Mouse (Mus musculus) ES-E14 (cell line): Measurements from ENCODE around the gene Dnase2a. TPM values are rescaled to one million over a fixed set of nuclear protein-coding genes. Genes with fewer than 3 reads are reported as not detected.
A peak's percentile ranks its signal among the peaks of the same experiment; 100 is the strongest.

ENCODE experiments used
- DNase-seq: peaks from one replicate; pipeline ENCODE4 v3.0.0-alpha.2; 2013; ENCODE audit warnings: low read depth, low spot score
- H3K27ac ChIP-seq: 2 replicates; pipeline ENCODE4 v1.5.1; 2012; ENCODE audit warnings: low read depth, mild to moderate bottlenecking, low read length, moderate library complexity, mixed read lengths; ENCODE audit not compliant: poor library complexity, insufficient read depth, severe bottlenecking
- H3K36me3 ChIP-seq: 2 replicates; pipeline ENCODE4 v1.6.1; 2012; ENCODE audit warnings: mild to moderate bottlenecking, low read length, moderate library complexity, mixed read lengths; ENCODE audit not compliant: control insufficient read depth, poor library complexity, insufficient read depth, severe bottlenecking
- H3K4me1 ChIP-seq, 2 experiments: fragments of 150-350 bp in 1 of 2; sonication (generic) in 1 of 2; 2 replicates each; pipeline ENCODE4 v1.6.1; 2012; ENCODE audit warnings: low read length in 2 of 2, mild to moderate bottlenecking in 1 of 2, mixed read lengths in 1 of 2; ENCODE audit not compliant: control insufficient read depth in 2 of 2, insufficient read depth in 2 of 2, poor library complexity in 1 of 2
- H3K4me3 ChIP-seq, 2 experiments: fragments of 150-350 bp in 1 of 2; sonication (generic) in 1 of 2; 2 replicates each; pipeline ENCODE4 v1.5.1; 2012; ENCODE audit warnings: low read length in 2 of 2, low read depth in 1 of 2, mild to moderate bottlenecking in 1 of 2, mixed read lengths in 1 of 2; ENCODE audit not compliant: insufficient read depth in 1 of 2, poor library complexity in 1 of 2, severe bottlenecking in 1 of 2
- H3K9ac ChIP-seq: 2 replicates; pipeline ENCODE4 v1.6.1; 2012; ENCODE audit warnings: low read depth, mild to moderate bottlenecking, low read length, mixed read lengths; ENCODE audit not compliant: poor library complexity, insufficient read depth, severe bottlenecking
- H3K9me3 ChIP-seq: fragments of 150-350 bp; sonication (generic); 2 replicates; pipeline ENCODE4 v1.6.1; 2012; ENCODE audit warnings: low read depth, mild to moderate bottlenecking, low read length; ENCODE audit not compliant: control insufficient read depth, insufficient read depth
- CHD2 ChIP-seq: IDR thresholded peaks from 2 replicates; pipeline ENCODE4 v1.6.1; 2014; ENCODE audit warnings: mild to moderate bottlenecking, low read depth, low read length, inconsistent platforms
- HCFC1 ChIP-seq: IDR thresholded peaks from 2 replicates; pipeline ENCODE4 v1.6.1; 2012; ENCODE audit warnings: low read length, inconsistent platforms, borderline replicate concordance; ENCODE audit not compliant: insufficient read depth
- MAFK ChIP-seq: IDR thresholded peaks from 2 replicates; pipeline ENCODE4 v1.6.1; 2014; ENCODE audit warnings: mild to moderate bottlenecking, low read depth, low read length, inconsistent platforms; ENCODE audit not compliant: insufficient read depth
- ZC3H11A ChIP-seq: IDR thresholded peaks from 2 replicates; pipeline ENCODE4 v1.6.1; 2012; ENCODE audit warnings: low read depth, mild to moderate bottlenecking, inconsistent platforms, low read length, borderline replicate concordance
- ZNF384 ChIP-seq: IDR thresholded peaks from 2 replicates; pipeline ENCODE4 v1.6.1; 2012; ENCODE audit warnings: low read depth, low read length, inconsistent platforms
- in situ Hi-C, 2 experiments: fragments of 600-800 bp; cut with MboI; formaldehyde crosslinking; loops; one replicate each; pipeline ENCODE4 v1.15.1; 2025; ENCODE audit warnings: low sequenced_read_pairs in 2 of 2, inconsistent platforms in 1 of 2; ENCODE audit not compliant: unreplicated experiment in 2 of 2
- total RNA-seq: library from RNA; depleted of rRNA; stranded (reverse); fragments of 300-350 nt; gene quantifications from 2 replicates; pipeline ENCODE4 v1.2.3, GENCODE M21; 2012

Dnase2a gene
- total RNA-seq, 1 experiment = 23.7 TPM

GRCm38 (mm10) chr8:84921596-84921995 is 13.2 kb downstream of the Dnase2a start:
- Histone ChIP-seq H3K4me3 (no peak overlapping the region), H3K27ac (no peak overlapping the region), H3K9ac (no peak overlapping the region), H3K9me3 (no peaks in the 10 kb centered on the region), H3K36me3 (peaks cover 19% of the 10 kb centered on the region), H3K4me1 (peaks cover 3 to 14% of the 10 kb centered on the region in 2 experiments; a peak in 3 of 4 replicates)
- TF ChIP-seq ZC3H11A (no peak), MAFK (no peak), ZNF384 (no peak), HCFC1 (no peak), CHD2 (no peak)
- in situ Hi-C loops = no loop called here
- DNase-seq = no peak

- Histone ChIP-seq H3K9ac (no peak overlapping the region), H3K4me1 (peaks cover 0 to 7% of the 10 kb centered on the region in 2 experiments; a peak in 1 of 4 replicates), H3K27ac (no peak overlapping the region), H3K9me3 (no peaks in the 10 kb centered on the region), H3K36me3 (peaks cover 9% of the 10 kb centered on the region), H3K4me3 (no peak overlapping the region)
- in situ Hi-C loops = no loop called here
- TF ChIP-seq CHD2 (no peak), ZC3H11A (no peak), MAFK (no peak), ZNF384 (no peak), HCFC1 (no peak)
- DNase-seq = no peak
Measured at GRCm38 (mm10) chr8:84925557-84925956, 17.2 kb downstream of the Dnase2a start.

- in situ Hi-C loops = no loop called here
- Histone ChIP-seq H3K4me1 (peaks cover 0 to 7% of the 10 kb centered on the region in 2 experiments; a peak in 1 of 4 replicates), H3K27ac (no peak overlapping the region), H3K4me3 (no peak overlapping the region), H3K36me3 (no peaks in the 10 kb centered on the region), H3K9ac (no peak overlapping the region), H3K9me3 (no peaks in the 10 kb centered on the region)
- no peak for DNase-seq
- no peak for TF ChIP-seq CHD2
- no peak for TF ChIP-seq HCFC1
- TF ChIP-seq ZNF384 = no peak
- no peak for TF ChIP-seq ZC3H11A
- no peak for TF ChIP-seq MAFK
Measured at GRCm38 (mm10) chr8:84927513-84927912, 19.2 kb downstream of the Dnase2a start.

GRCm38 (mm10) chr8:84928456-84929306 is 20.3 kb downstream of the Dnase2a start:
- Histone ChIP-seq H3K9me3 (no peaks in the 10 kb centered on the region), H3K36me3 (no peaks in the 10 kb centered on the region), H3K4me1 (peaks cover 0 to 6% of the 10 kb centered on the region in 2 experiments; a peak in 1 of 4 replicates), H3K27ac (no peak overlapping the region), H3K4me3 (peak overlapping the region; percentile 60 to 65), H3K9ac (no peak overlapping the region)
- no peak for TF ChIP-seq ZNF384
- in situ Hi-C loops = no loop called here
- no peak for DNase-seq

GRCm38 (mm10) chr8:84930582-84930981 is 22.2 kb downstream of the Dnase2a start:
- DNase-seq = no peak
- no peaks in the 10 kb centered on the region for H3K36me3 ChIP-seq
- no peak for TF ChIP-seq ZC3H11A
- no peak overlapping the region for H3K9ac ChIP-seq
- peaks cover 0 to 2% of the 10 kb centered on the region in 2 experiments; a peak in 1 of 4 replicates for H3K4me1 ChIP-seq
- H3K27ac ChIP-seq = no peak overlapping the region
- in situ Hi-C loops = no loop called here
- no peaks in the 10 kb centered on the region for H3K9me3 ChIP-seq
- H3K4me3 ChIP-seq = no peak overlapping the region
